Mouse (Mus musculus): Measurements from ENCODE around the gene Il31ra. TPM values are rescaled to one million over a fixed set of nuclear protein-coding genes. Genes with fewer than 3 reads are reported as not detected.
"Not testable (repeated sequence)": the region's sequence is repeated elsewhere in the genome, so short reads cannot be mapped to it uniquely, and the experiment has no call there.

Il31ra gene
- total RNA-seq (2021): under 1 TPM; 0.13 to 0.20 TPM
- long read RNA-seq, experiment 1: 0 reads
- long read RNA-seq, experiment 2, partial matches to known transcripts: 0 of 2 reads
- long read RNA-seq, experiment 2, other reads (novel, unspliced or antisense): 2 of 2 reads

DNA sequence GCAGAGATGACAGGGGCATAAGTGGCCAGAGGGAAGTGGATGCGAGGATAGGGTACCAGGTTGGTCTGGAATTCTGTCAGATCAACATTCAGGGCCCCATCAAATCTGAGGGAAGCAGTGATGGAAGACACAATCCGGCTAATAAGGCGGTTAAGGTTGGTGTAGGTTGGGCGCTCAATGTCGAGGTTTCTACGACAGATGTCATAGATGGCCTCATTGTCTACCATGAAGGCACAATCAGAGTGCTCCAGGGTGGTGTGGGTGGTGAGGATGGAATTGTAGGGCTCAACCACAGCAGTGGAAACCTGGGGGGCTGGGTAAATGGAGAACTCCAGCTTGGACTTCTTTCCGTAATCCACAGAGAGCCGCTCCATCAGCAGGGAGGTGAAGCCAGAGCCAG, at the start of gene Il31ra:
Gene Il31ra (minus strand): TSS at position 101 of the 400 bp plus-strand sequence.
- not testable (repeated sequence) for DNase-seq

DNA sequence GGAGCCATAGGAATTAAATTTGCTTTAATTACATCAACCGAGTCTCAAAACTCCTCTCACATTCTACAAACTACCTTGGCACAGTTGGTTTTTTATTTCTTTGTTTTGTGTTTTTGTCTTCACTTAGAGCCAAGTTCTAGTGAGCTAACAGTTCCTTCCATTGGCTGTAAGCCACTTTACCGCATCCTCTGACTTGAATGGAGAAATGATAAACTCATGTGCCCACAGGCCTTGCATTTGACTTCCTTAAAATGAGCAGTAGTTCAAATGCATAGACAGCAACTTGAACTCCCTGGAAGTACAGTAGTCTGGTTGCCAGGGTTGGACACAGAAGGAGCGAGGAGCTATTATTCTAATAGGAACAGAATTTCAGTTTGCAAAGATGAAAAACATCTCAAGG, 48.7 kb upstream of the Il31ra start:
- DNase-seq: no peak

DNA sequence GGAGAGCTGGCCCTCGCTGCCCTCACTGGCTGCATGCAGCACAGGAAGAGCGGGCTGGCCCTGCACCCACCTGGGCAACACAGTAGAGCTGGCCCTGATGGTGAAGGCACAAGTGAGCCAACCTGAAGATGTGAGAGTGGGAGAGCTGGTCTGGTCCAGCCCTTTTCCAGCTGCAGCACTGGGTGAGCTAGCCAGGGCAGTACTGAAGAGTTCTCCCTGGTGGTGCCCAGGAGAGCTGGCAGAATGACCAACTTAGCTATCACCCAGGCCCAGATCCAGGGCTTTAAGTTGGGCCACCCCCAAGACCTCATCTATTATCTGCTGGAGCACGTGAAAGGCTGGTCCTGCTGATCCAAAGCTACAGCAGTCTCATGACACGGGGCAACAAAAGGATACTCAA, 45.0 kb upstream of the Il31ra start:
- DNase-seq: no peak

DNA sequence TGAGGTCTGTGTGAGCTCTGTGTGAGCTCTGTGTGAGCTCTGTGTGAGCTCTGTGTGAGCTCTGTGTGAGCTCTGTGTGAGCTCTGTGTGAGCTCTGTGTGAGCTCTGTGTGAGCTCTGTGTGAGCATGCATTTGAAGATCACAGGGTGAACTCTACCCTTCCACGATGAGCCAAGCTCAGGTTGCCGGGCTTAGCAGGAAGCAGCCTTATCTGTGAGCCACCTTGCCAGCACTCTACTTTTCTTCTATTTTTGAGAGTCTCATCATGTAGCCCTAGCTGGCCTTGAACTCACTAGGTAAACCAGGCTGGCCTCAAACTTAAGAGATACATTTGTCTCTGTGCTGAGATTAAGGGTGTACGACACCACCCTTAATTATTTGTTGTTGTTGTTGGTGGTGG, 42.3 kb upstream of the Il31ra start:
- DNase-seq: no peak

DNA sequence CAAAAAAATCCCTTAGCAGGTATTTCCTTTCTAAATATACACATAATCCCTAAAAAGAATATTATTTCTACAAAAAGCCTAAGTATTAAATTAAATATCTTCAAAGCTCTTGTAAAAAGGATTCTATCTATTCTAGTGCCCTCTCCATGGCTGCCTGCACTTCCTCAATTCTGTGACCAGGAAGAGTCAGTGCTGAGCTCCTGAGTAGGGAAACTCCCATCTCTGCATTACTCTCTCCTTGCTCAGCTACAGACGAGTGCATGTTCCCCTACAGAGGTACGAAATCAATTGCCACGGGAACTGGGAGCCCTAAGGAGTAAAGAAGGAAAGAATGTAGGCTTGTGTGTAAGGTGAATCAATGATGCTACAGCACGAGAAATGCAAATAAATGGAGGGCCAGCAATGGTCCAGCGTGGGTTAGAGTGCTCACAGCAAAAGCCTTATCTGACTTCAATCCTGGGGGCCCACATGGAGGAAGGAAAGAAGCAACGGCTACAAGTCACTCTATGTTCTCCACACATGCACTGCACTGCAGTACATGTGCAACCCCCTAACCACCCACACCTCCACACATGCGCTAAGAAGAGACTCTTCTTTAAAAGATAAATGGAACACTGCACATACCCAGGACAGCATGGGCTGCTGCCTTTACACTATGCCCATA, 41.1 kb upstream of the Il31ra start:
- DNase-seq: no peak

DNA sequence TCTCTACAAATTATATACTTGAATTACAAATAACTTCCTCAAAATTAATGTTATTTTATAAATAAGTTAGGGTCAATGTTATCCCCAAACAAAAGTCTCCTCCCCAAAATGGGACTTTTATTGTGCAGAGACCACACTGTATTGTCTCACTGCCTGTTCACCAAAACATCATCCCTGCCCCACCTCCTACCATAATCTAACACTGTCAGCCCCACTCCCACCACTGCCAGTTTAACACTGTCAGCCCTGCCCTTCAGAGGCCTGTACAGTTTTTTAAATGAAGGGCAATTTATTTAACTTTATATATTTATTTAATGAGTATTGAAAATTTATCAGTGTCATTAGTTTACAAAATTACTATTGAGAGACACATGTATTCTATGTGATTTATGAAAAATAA, 31.4 kb upstream of the Il31ra start:
- DNase-seq: no peak

DNA sequence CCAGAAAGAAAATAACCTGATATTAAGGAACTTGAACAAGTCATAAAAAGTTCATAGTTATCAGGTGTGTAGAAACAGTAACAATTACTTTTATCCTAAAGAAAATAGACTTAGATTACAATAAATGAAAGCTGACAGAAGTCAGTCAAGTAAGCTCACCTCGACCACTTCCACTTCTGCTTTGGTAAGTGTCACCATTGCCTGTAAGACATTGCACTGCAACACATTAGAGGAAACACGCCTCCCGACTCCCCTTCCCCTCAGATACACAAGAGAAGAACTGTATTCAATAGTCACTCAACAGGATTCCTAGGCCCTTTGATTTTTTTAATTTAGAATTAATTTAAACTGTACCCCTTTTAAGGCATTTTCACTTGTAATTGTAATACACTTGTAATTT, 30.5 kb upstream of the Il31ra start:
- no peak for DNase-seq

DNA sequence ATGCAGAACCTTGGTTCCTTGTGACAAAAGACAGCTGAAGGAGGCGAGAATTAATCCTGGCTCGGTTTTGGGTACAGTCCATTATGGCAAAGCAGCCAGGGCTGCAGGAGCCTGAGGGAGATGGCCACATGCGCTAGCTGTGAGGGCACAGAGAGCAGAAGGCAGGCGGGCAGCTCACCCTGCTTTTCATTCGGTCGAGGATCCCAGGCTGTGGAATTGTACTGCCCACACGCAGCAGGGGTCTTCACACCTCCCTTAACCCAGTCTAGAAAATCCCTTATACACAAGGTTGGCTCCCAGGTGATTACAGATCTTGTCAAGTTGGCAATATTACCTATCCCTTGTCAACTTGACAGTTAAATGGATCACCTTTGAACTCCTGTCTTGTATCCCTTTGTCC, 29.5 kb upstream of the Il31ra start:
- no peak for DNase-seq

DNA sequence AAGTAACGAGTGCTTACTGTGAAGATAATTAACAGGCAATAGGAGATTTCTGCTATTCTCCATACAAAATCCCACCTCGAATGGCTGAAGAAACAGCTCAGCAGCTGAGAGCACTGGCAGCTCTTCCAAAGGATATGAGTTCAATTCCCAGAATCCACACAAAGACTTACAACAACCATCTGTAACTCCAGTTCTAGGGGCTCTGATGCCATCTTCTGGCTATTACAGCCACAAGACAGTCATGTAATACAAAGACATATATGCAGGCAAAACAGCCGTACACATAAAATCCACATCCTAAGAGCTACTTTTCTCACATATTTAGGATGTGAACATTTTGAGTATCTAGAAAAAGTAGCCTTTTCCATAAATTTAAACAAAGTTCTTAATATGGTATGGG, 27.4 kb upstream of the Il31ra start:
- peak in 1 of 2 experiments; percentile 2 for DNase-seq

DNA sequence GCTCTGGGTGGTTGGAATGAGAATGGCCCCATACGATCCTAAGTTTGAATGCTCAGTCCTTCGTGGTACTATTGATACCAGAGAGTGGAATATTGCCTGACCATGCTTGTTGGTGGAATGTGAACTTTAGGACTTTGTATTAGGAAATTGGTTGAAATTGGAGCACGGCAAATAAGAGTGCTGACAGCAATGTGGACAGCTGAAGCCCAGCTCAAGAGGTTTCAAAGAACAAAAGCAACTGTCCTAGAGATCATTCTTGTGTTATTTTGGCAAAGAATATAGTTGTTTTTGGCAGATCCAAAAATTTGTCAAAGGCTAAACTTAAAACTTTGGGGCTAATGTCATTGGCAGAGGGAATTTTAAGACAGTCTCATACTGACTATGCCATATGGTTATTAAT, 14.4 kb upstream of the Il31ra start:
- no peak for DNase-seq

DNA sequence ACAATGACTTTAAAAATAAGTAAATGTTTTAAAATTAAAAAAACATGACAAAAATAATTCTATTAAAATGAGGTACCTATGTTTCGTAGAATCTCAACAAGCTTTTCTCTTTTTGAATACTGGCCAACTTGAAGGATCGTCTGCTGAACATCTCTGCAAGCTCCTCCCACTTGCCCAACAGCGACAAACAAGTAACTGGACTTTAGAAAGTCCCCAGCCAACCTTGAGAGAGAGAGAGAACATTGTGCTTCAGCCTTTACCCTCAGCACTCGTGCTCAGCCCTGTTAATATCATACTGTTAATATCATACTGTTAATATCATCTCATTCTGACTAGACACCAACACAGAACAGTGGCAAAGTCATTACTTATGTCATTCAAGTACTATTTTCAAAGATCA, 10.3 kb upstream of the Il31ra start:
- no peak for DNase-seq

DNA sequence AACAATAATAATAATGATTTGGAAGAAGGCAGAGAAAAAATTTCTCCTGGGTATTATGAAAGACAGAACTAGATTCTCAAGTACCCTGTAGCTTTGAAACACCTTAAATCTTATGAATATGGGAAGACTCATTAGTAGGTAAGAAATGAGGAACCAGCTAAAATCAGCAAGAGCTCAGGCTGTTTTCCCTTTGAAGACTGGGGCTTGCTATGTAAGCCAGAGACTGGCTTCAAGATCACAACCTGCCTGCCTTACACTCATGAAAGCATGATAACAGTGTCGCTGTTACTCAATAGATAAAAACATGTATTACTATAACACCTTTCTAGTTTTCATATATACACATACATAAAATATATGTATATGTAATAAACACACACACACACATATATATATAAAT, 9.7 kb upstream of the Il31ra start:
- no peak for DNase-seq

DNA sequence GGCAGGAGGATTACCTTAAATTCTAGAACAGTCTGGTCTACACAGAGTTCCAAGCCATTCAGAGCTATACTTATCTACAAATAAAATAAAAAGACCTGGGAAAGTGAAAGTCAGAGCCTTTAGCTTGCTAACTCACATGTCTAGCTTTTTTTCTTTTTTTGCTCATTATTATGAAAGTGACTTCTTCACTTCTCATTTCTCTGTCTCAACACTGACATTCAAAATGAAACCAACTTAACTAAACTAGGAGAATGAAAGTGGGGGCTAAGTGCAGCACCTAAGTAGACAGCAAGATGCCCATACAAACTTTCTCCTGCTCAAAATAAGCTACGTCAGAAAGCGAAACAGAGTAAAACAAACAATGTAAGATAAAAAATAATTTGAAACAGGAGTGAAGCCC, 8.4 kb upstream of the Il31ra start:
- DNase-seq: no peak

DNA sequence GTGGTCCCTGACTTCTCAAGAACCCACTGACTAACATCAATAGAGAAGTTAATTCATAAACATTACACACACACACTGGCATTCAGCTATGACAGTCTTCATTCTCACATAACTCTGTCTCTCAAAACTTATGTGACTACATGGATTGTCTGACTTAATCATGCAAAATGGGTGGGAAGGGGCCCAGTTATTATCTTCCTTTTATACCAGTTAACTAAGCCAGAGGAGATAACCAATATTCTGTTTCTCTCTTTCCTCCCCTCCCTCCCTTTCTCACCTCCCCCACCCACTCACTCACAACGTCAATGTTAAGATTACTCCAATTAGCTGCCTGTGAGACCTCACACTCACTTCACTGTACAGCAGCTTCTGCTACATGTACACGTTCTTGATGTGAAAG, 3.9 kb downstream of the Il31ra start:
- no peak for DNase-seq

DNA sequence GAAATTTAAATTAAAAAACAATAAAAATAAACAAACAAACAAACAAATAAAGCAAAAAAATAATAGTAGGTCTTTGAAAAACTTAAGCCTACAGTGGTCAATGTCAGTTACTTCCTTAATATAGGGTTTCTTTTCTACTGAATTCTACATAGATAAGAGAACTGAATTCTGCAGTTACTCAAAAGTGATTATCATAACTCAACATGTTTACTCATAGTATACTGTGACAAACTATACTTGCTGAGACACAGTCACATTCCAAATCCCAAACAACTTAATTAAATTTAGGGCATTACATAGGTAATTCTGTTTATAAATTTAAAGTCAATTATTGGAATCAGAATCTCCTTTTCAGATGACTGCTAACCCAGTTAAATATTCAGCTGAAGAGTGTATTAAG, 4.5 kb downstream of the Il31ra start:
- DNase-seq: no peak

DNA sequence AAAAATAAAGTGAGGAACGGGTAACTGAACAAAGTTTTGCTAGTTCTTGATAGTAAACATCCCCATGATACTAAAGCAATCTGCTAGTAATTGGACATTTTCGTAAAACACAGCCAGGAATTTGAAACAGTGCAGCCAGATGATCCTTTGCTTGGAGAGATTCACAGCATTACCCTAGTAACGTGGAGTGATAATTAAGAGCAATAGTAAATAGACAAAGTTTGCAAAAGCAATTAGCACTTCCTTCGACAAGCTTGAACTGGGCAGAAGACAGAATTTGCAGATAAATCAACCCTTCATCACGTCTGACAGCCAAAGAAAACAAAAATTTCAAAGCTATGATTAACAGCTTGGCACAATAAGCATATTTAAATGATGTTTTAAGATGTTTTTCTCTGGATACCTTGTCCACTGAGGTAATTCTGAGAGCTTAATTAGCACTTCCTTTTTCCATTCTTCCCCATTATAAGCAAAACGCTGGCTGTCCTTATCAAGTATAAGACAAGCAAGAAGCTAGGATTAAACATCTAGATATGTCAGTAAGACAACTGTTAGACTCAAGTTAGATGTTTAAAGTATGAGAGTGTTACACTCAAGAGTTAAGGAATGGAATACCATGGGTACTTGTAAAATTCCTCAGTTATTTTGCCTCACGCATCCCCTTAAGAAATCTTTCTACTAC, 9.5 kb downstream of the Il31ra start:
- DNase-seq: no peak

DNA sequence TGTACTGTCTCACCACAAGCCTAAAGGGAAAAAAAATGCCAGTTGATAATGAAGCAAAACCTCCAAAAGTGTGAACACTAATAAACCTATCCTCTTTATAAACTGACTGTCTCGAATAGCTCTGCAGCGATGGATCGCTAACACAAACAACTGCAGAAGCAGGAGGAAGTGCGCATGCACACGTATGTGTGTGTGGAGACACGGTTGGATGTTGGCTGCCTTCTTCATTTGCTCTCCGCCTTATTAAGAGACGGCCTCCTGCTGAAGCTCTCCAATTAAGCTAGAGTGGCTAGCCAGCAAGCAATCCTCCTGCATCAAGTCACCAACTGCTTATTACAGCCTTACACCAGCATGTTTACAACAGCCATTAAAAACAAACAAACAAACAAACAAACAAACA, 11.9 kb downstream of the Il31ra start:
- DNase-seq: no peak

DNA sequence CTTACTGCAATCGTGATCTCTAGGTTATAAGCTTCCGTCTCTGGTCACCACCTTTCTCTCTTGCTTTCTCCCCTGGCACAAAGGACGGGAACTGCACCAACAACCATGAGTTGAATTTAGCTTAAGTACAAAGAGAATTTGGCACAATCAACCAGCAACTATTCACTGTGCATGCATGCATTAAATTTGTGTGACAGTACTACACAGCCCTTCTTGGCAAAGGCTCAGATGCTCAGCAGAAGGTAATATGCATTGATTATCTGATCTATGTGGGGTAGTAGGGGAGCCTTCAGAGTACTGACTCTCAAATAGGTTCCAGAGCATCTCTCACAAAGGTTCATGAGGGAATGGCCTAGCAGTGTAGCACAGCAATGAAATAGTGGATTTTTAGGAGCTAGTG, 12.4 kb downstream of the Il31ra start:
- no peak for DNase-seq

DNA sequence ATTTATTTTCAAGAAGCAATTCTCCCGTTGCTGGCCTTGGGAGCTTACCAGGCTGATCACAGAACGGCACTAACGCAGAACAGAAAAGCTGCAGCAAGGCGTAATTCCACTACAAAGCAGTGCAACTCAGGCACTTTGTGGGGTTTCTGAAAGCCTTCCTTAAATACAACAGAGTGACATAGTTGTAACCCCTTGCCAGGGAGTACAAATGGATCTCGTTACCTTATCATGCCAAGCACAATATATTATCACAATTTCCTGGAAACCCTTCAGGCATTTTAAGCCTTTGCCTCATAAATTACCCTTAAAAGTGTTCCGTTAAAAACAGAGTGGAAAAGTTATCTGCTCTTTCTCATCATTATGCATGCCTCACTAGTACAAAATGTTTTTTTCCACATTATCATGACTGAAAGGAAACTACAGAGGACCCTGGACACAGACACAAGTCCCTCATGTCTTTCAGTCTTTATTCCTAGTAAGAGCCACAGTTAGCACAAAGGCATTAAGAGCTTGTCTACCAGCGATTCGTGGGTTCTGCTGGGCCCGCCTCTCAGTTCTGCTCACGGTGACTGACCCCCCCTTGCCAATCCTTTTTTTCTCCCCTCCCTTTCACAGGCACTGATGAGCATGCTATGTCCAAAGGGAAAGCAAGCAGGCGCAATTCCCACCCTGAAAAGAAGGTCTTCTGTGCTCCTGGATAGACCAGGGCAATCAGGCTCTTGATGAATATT, 13.4 kb downstream of the Il31ra start:
- DNase-seq: no peak

DNA sequence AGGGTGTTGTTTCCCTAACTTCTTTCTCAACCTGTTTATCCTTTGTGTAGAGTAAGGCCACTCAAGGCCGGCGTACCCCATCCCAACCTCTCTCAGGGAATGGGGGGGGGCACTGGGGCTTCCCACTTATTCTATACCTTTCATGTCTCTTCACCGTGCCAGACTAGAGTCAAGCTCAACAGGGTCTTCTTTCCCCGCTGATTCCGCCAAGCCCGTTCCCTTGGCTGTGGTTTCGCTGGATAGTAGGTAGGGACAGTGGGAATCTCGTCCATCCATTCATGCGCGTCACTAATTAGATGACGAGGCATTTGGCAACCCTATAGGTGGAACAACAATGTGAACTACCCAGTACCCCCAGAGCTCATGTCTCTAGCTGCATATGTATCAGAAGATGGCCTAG, 16.1 kb downstream of the Il31ra start:
- peak; percentile 98 to 100 for DNase-seq

DNA sequence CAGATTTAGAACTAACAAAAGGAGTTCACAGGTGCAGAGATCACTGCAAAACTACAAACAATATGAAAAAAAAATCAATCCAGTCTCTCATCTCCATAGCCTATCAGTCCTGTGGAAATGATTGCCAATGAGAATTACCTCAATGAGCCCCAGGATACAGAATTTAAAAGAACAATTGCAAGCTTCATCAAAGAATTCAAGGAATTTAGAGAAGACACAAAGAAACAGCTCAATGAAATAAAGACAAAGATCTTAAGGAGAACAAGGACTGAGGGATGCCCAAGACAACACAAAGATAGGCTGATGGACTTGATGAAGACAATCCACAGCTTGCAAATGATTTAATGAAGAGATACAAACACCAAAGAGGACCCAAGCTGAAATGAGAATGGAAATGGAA, 20.4 kb downstream of the Il31ra start:
- DNase-seq: no peak

DNA sequence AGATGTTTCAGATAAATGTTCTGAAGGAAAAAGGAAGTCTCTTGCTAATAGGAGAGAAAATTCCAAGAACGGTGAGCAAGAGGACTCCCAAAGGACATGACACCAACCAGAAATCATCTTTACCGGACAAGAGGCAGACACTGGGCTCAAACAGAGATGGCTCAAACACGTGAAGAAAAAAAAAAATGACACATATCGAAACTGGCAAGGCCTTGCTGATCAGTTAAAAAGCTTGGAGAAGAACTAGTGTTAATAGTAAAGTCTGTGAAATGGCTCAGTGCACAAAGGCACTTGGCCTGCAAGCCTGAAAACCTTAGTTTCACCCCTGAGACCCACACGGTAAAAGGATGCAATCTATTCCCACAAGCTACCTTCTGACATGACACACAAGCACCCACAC, 23.4 kb downstream of the Il31ra start:
- DNase-seq: no peak

DNA sequence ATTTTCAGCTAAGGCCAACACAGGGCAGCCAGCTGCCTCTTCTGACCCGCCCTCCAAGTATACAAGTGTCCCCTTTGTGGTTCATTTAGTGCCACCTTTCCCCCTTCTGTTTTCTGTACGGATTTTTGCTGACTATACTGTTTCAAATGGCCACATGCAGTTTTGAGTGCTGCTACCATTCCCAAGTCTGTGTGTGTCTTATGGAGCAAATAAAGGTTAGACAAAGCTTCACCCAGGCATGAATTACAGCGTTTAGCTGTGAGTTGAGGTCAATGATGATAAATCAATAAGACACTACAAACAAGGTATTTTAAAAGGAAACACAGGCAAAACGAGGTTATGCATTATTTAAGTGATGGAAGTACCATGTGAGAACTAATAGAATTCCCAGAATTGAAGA, 24.6 kb downstream of the Il31ra start:
- no peak for DNase-seq

Measured in adrenal gland, postnatal 36 days (tissue).